Mouse (Mus musculus): Measurements from ENCODE around the gene Acoxl. TPM values are rescaled to one million over a fixed set of nuclear protein-coding genes. Genes with fewer than 3 reads are reported as not detected.

Gene Acoxl
- polyA plus RNA-seq, 1 experiment from 2014 or later, result 0.09 TPM

GRCm38 (mm10) chr2:127939206-127939605 is 100.5 kb downstream of the Acoxl start:
- Histone ChIP-seq H3K9me3 (ENCODE audit: control insufficient read depth, low read length) (no peaks in the 10 kb centered on the region), H3K4me1 (ENCODE audit: control insufficient read depth, insufficient read depth, low read length) (no peaks in the 10 kb centered on the region), H3K4me3 (ENCODE audit: low read depth, low read length) (no peak overlapping the region), H3K4me2 (ENCODE audit: low read depth) (no peak overlapping the region), H3K27ac (ENCODE audit: low read depth, low read length) (no peak overlapping the region), H3K9ac (ENCODE audit: low read length) (no peak overlapping the region), H3K27me3 (ENCODE audit: control insufficient read depth, insufficient read depth, low read length) (no peaks in the 10 kb centered on the region), H3K36me3 (ENCODE audit: control insufficient read depth, insufficient read depth, low read length) (no peaks in the 10 kb centered on the region)
- DNase-seq (ENCODE audit: low spot score) (no peak), ATAC-seq (ENCODE audit: insufficient read depth, low FRiP score, low TSS enrichment) (no peak)
- 88% methylated on average over 2 of the region's 2 CpGs for WGBS

GRCm38 (mm10) chr2:127960579-127960978 is 121.9 kb downstream of the Acoxl start:
- Histone ChIP-seq H3K27ac (ENCODE audit: low read depth, low read length) (0 out of 2 replicates have a peak overlapping the region, but pooled peaks have one; percentile 23), H3K27me3 (ENCODE audit: control insufficient read depth, insufficient read depth, low read length) (no peaks in the 10 kb centered on the region), H3K9ac (ENCODE audit: low read length) (no peak overlapping the region), H3K4me1 (ENCODE audit: control insufficient read depth, insufficient read depth, low read length) (peaks cover 5% of the 10 kb centered on the region; the same call in 1 of the 2 replicates), H3K9me3 (ENCODE audit: control insufficient read depth, low read length) (no peaks in the 10 kb centered on the region), H3K4me3 (ENCODE audit: low read depth, low read length) (no peak overlapping the region), H3K4me2 (ENCODE audit: low read depth) (no peak overlapping the region), H3K36me3 (ENCODE audit: control insufficient read depth, insufficient read depth, low read length) (no peaks in the 10 kb centered on the region)
- 27% methylated on average over 6 of the region's 6 CpGs for WGBS
- no peak for DNase-seq (ENCODE audit: low spot score)
- no peak for ATAC-seq (ENCODE audit: insufficient read depth, low FRiP score, low TSS enrichment)

- peak overlapping the region; percentile 34; the same call in 1 of the 2 replicates for H3K27ac ChIP-seq (ENCODE audit: low read depth, low read length)
- 42% methylated on average over 2 of the region's 2 CpGs for WGBS
- no peak for ATAC-seq (ENCODE audit: insufficient read depth, low FRiP score, low TSS enrichment)
These were observed 122.5 kb downstream of the Acoxl start for GRCm38 (mm10) chr2:127961154-127961553.

GRCm38 (mm10) chr2:127961802-127962433 is 123.2 kb downstream of the Acoxl start:
- H3K27me3 ChIP-seq (ENCODE audit: control insufficient read depth, insufficient read depth, low read length), result no peaks in the 10 kb centered on the region
- H3K9me3 ChIP-seq (ENCODE audit: control insufficient read depth, low read length), result no peaks in the 10 kb centered on the region
- no peak overlapping the region for H3K4me2 ChIP-seq (ENCODE audit: low read depth)
- no peaks in the 10 kb centered on the region for H3K36me3 ChIP-seq (ENCODE audit: control insufficient read depth, insufficient read depth, low read length)
- no peak overlapping the region for H3K27ac ChIP-seq (ENCODE audit: low read depth, low read length)
- 54% methylated on average over 4 of the region's 4 CpGs for WGBS
- ATAC-seq (ENCODE audit: insufficient read depth, low FRiP score, low TSS enrichment) (no peak), DNase-seq (ENCODE audit: low spot score) (no peak)
- H3K4me3 ChIP-seq (ENCODE audit: low read depth, low read length), result no peak overlapping the region
- H3K9ac ChIP-seq (ENCODE audit: low read length), result no peak overlapping the region
- peaks cover 5% of the 10 kb centered on the region; the same call in 1 of the 2 replicates for H3K4me1 ChIP-seq (ENCODE audit: control insufficient read depth, insufficient read depth, low read length)

More at GRCm38 (mm10) chr2:127961154-127961553, 122.5 kb downstream of the Acoxl start:
- Histone ChIP-seq H3K9me3 (ENCODE audit: control insufficient read depth, low read length) (no peaks in the 10 kb centered on the region), H3K4me3 (ENCODE audit: low read depth, low read length) (no peak overlapping the region), H3K4me2 (ENCODE audit: low read depth) (no peak overlapping the region), H3K36me3 (ENCODE audit: control insufficient read depth, insufficient read depth, low read length) (no peaks in the 10 kb centered on the region), H3K27me3 (ENCODE audit: control insufficient read depth, insufficient read depth, low read length) (no peaks in the 10 kb centered on the region), H3K4me1 (ENCODE audit: control insufficient read depth, insufficient read depth, low read length) (peaks cover 5% of the 10 kb centered on the region; the same call in 1 of the 2 replicates), H3K9ac (ENCODE audit: low read length) (no peak overlapping the region)
- DNase-seq (ENCODE audit: low spot score), result peak; percentile 11

- Histone ChIP-seq H3K27ac (ENCODE audit: low read depth, low read length) (no peak overlapping the region), H3K27me3 (ENCODE audit: control insufficient read depth, insufficient read depth, low read length) (no peaks in the 10 kb centered on the region), H3K9ac (ENCODE audit: low read length) (no peak overlapping the region), H3K4me3 (ENCODE audit: low read depth, low read length) (no peak overlapping the region), H3K4me1 (ENCODE audit: control insufficient read depth, insufficient read depth, low read length) (no peaks in the 10 kb centered on the region), H3K36me3 (ENCODE audit: control insufficient read depth, insufficient read depth, low read length) (no peaks in the 10 kb centered on the region), H3K9me3 (ENCODE audit: control insufficient read depth, low read length) (no peaks in the 10 kb centered on the region), H3K4me2 (ENCODE audit: low read depth) (no peak overlapping the region)
- ATAC-seq (ENCODE audit: insufficient read depth, low FRiP score, low TSS enrichment) (no peak), DNase-seq (ENCODE audit: low spot score) (no peak)
- WGBS, result 87% methylated on average over 2 of the region's 2 CpGs
These were observed 130.3 kb downstream of the Acoxl start for GRCm38 (mm10) chr2:127968944-127969343.

- WGBS, result 93% methylated on average over 1 of the region's 1 CpGs
- Histone ChIP-seq H3K4me2 (ENCODE audit: low read depth) (no peak overlapping the region), H3K9me3 (ENCODE audit: control insufficient read depth, low read length) (no peaks in the 10 kb centered on the region), H3K27me3 (ENCODE audit: control insufficient read depth, insufficient read depth, low read length) (no peaks in the 10 kb centered on the region), H3K9ac (ENCODE audit: low read length) (no peak overlapping the region), H3K4me3 (ENCODE audit: low read depth, low read length) (no peak overlapping the region), H3K36me3 (ENCODE audit: control insufficient read depth, insufficient read depth, low read length) (no peaks in the 10 kb centered on the region), H3K4me1 (ENCODE audit: control insufficient read depth, insufficient read depth, low read length) (no peaks in the 10 kb centered on the region), H3K27ac (ENCODE audit: low read depth, low read length) (no peak overlapping the region)
- DNase-seq (ENCODE audit: low spot score), result no peak
- no peak for ATAC-seq (ENCODE audit: insufficient read depth, low FRiP score, low TSS enrichment)
These were observed 137.6 kb downstream of the Acoxl start for GRCm38 (mm10) chr2:127976276-127976675.

GRCm38 (mm10) chr2:127978601-127979230 is 140.0 kb downstream of the Acoxl start:
- Histone ChIP-seq H3K9ac (ENCODE audit: low read length) (no peak overlapping the region), H3K4me3 (ENCODE audit: low read depth, low read length) (no peak overlapping the region), H3K27me3 (ENCODE audit: control insufficient read depth, insufficient read depth, low read length) (no peaks in the 10 kb centered on the region), H3K9me3 (ENCODE audit: control insufficient read depth, low read length) (no peaks in the 10 kb centered on the region), H3K4me2 (ENCODE audit: low read depth) (no peak overlapping the region), H3K4me1 (ENCODE audit: control insufficient read depth, insufficient read depth, low read length) (no peaks in the 10 kb centered on the region), H3K36me3 (ENCODE audit: control insufficient read depth, insufficient read depth, low read length) (no peaks in the 10 kb centered on the region), H3K27ac (ENCODE audit: low read depth, low read length) (no peak overlapping the region)
- no peak for ATAC-seq (ENCODE audit: insufficient read depth, low FRiP score, low TSS enrichment)
- 85% methylated on average over 7 of the region's 7 CpGs for WGBS
- DNase-seq (ENCODE audit: low spot score), result no peak

- no peak for DNase-seq (ENCODE audit: low spot score)
- ATAC-seq (ENCODE audit: insufficient read depth, low FRiP score, low TSS enrichment), result no peak
- H3K27me3 ChIP-seq (ENCODE audit: control insufficient read depth, insufficient read depth, low read length), result no peaks in the 10 kb centered on the region
- H3K4me3 ChIP-seq (ENCODE audit: low read depth, low read length), result no peak overlapping the region
- no peaks in the 10 kb centered on the region for H3K9me3 ChIP-seq (ENCODE audit: control insufficient read depth, low read length)
- H3K4me1 ChIP-seq (ENCODE audit: control insufficient read depth, insufficient read depth, low read length), result no peaks in the 10 kb centered on the region
- H3K27ac ChIP-seq (ENCODE audit: low read depth, low read length), result no peak overlapping the region
- H3K4me2 ChIP-seq (ENCODE audit: low read depth), result no peak overlapping the region
- WGBS, result 94% methylated on average over 3 of the region's 3 CpGs
- H3K9ac ChIP-seq (ENCODE audit: low read length), result no peak overlapping the region
- H3K36me3 ChIP-seq (ENCODE audit: control insufficient read depth, insufficient read depth, low read length), result no peaks in the 10 kb centered on the region
These were observed 143.9 kb downstream of the Acoxl start for GRCm38 (mm10) chr2:127982610-127983009.

- no peak overlapping the region for H3K4me3 ChIP-seq (ENCODE audit: low read depth, low read length)
- H3K9ac ChIP-seq (ENCODE audit: low read length), result no peak overlapping the region
- ATAC-seq (ENCODE audit: insufficient read depth, low FRiP score, low TSS enrichment) (no peak), DNase-seq (ENCODE audit: low spot score) (no peak)
- H3K9me3 ChIP-seq (ENCODE audit: control insufficient read depth, low read length), result no peaks in the 10 kb centered on the region
- WGBS, result 90% methylated on average over 4 of the region's 4 CpGs
- no peaks in the 10 kb centered on the region for H3K27me3 ChIP-seq (ENCODE audit: control insufficient read depth, insufficient read depth, low read length)
- H3K36me3 ChIP-seq (ENCODE audit: control insufficient read depth, insufficient read depth, low read length), result no peaks in the 10 kb centered on the region
- H3K27ac ChIP-seq (ENCODE audit: low read depth, low read length), result no peak overlapping the region
- H3K4me1 ChIP-seq (ENCODE audit: control insufficient read depth, insufficient read depth, low read length), result no peaks in the 10 kb centered on the region
- no peak overlapping the region for H3K4me2 ChIP-seq (ENCODE audit: low read depth)
These were observed 144.6 kb downstream of the Acoxl start for GRCm38 (mm10) chr2:127983301-127983700.
